ENCODE assay signal across 14 mouse cellular contexts in genomic region chr11:24149462-24150220, GRCm38 (mm10).
DNase-seq lines count a peak whose midpoint lies in the region; ATAC-seq and TF ChIP-seq lines count a peak whose summit lies in the region.
"Had no signal": no experiment of that assay in that cellular context is flagged by ENCODE, and none has a peak within 500 bp of the region (broad histone marks: within the 10 kb centered on the region; RNA-seq: fewer than 3 reads in every experiment).

No protein-coding gene starts in this region.

- H3K9me3 ChIP-seq in liver, embryonic 13.5 days (replicated peaks) = no peaks in the 10 kb centered on the region
- H3K9me3 ChIP-seq: limb, embryonic 13.5 days; stomach, embryonic 15.5 days had no signal

- peak; percentile 8 for DNase-seq in kidney, adult 2 months
- DNase-seq in kidney, adult 9 months = no peak
- DNase-seq in A20 (ENCODE audit: low read depth, low spot score) = peak; percentile 57
- DNase-seq in adrenal gland, adult 2 months = peak; percentile 70
- no peak for DNase-seq in liver, embryonic 13.5 days
- no peak for DNase-seq in lung, postnatal 36 days
- DNase-seq in retina, postnatal 1 day = no peak
- DNase-seq: cerebellum, adult 18-20 months; thymus, postnatal 4 days had no signal

- no peaks in the 10 kb centered on the region for H3K36me3 ChIP-seq in kidney, adult 2 months (ENCODE audit: control insufficient read depth, insufficient read depth, low read length)
- peaks cover 67% of the 10 kb centered on the region for H3K36me3 ChIP-seq in liver, embryonic 13.5 days
- H3K36me3 ChIP-seq: stomach, embryonic 15.5 days had no signal

- no peak for ATAC-seq in liver, embryonic 13.5 days (ENCODE audit: low read depth)
- ATAC-seq: Patski had no signal

- 59% methylated on average over 9 of the region's 9 CpGs for WGBS in kidney, adult 2 months
- WGBS in liver, embryonic 13.5 days (ENCODE audit: insufficient replicate concordance) = 74% methylated on average over 9 of the region's 9 CpGs

- H3K4me3 ChIP-seq in kidney, adult 2 months (ENCODE audit: insufficient read depth, low read depth, low read length) = no peak overlapping the region
- no peak overlapping the region for H3K4me3 ChIP-seq in liver, embryonic 13.5 days (replicated peaks)
- H3K4me3 ChIP-seq: limb, embryonic 13.5 days; stomach, embryonic 15.5 days had no signal

- H3K4me1 ChIP-seq in kidney, adult 2 months (ENCODE audit: control insufficient read depth, insufficient read depth, low read length) = 0 out of 2 replicates have a peak, but pooled peaks cover 3% of the 10 kb centered on the region
- H3K4me1 ChIP-seq in liver, embryonic 13.5 days (replicated peaks) = peaks cover 90% of the 10 kb centered on the region

- H3K9ac ChIP-seq in liver, embryonic 13.5 days = no peak overlapping the region
- H3K9ac ChIP-seq: hindbrain, embryonic 14.5 days; limb, embryonic 13.5 days; stomach, embryonic 15.5 days had no signal

- no peak for TF ChIP-seq CTCF in kidney, adult 2 months (conservative IDR thresholded peaks at IDR 0.05; ENCODE audit: insufficient read depth, insufficient read length, low read depth, low read length)

- H3K4me2 ChIP-seq in liver, embryonic 13.5 days = no peak overlapping the region
- H3K4me2 ChIP-seq: hindbrain, embryonic 14.5 days; limb, embryonic 13.5 days; stomach, embryonic 15.5 days had no signal

- no peak for TF ChIP-seq POLR2A in kidney, adult 2 months (IDR thresholded peaks at IDR 0.05; ENCODE audit: low read depth, low read length)

- no peaks in the 10 kb centered on the region for H3K27me3 ChIP-seq in kidney, adult 2 months (replicated peaks; ENCODE audit: control insufficient read depth, insufficient read depth, low read length)
- no peaks in the 10 kb centered on the region for H3K27me3 ChIP-seq in liver, embryonic 13.5 days
- H3K27me3 ChIP-seq: limb, embryonic 13.5 days; stomach, embryonic 15.5 days had no signal

- H3K27ac ChIP-seq in kidney, adult 2 months (ENCODE audit: insufficient read depth, low read depth, low read length) = no peak overlapping the region
- peak overlapping the region; percentile 82 for H3K27ac ChIP-seq in liver, embryonic 13.5 days
- H3K27ac ChIP-seq: hindbrain, embryonic 14.5 days; limb, embryonic 13.5 days; macrophage; stomach, embryonic 15.5 days had no signal

Comparison
In these comparisons a context has a peak if more than half of its experiments do, and no peak if none do; other contexts are left out.
1. DNase-seq: peak in kidney, adult 2 months (single experiment), A20 (single experiment) and adrenal gland, adult 2 months (single experiment); none in kidney, adult 9 months (single experiment), liver, embryonic 13.5 days (single experiment), lung, postnatal 36 days (single experiment) and retina, postnatal 1 day (single experiment).